Mouse (Mus musculus) heart, adult 2 months (tissue): ENCODE measurements around the gene Gm20388.

Source experiments
- CTCF ChIP-seq: fragments of 200-600 bp; IDR thresholded peaks from 2 replicates; pipeline ENCODE4 v1.8.1; 2022; ENCODE audit warnings: antibody characterized with exemption, mild to moderate bottlenecking, moderate library complexity
- POLR2A ChIP-seq: fragments of 200-500 bp; IDR thresholded peaks from 2 replicates; pipeline ENCODE4 v1.6.1; 2011; ENCODE audit warnings: mild to moderate bottlenecking, low read depth, low read length, control low read depth; ENCODE audit not compliant: insufficient read depth

DNA sequence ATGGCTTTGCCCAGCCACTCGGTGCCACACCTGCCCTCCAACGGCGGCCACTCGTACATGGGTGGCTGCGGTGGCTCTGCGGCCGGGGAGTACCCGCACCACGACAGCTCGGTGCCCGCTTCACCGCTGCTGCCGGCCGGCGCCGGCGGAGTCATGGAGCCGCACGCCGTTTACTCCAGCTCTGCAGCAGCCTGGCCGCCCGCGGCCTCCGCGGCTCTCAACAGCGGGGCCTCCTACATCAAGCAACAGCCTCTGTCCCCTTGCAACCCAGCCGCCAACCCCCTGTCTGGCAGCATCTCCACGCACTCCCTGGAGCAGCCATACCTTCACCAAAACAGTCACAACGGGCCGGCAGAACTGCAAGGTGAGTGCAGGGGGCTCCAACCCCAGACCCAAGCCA, 1174.4 kb downstream of the Gm20388 start:
- TF ChIP-seq CTCF (no peak), POLR2A (no peak)
